Mouse (Mus musculus): ENCODE results near the gene Slc6a16. TPM values are rescaled to one million over a fixed set of nuclear protein-coding genes. Genes with fewer than 3 reads are reported as not detected.
"Not testable (repeated sequence)": the region's sequence is repeated elsewhere in the genome, so short reads cannot be mapped to it uniquely, and the experiment has no call there.

The Slc6a16 gene
- polyA plus RNA-seq, 1 experiment from 2014 or later = not detected

DNA sequence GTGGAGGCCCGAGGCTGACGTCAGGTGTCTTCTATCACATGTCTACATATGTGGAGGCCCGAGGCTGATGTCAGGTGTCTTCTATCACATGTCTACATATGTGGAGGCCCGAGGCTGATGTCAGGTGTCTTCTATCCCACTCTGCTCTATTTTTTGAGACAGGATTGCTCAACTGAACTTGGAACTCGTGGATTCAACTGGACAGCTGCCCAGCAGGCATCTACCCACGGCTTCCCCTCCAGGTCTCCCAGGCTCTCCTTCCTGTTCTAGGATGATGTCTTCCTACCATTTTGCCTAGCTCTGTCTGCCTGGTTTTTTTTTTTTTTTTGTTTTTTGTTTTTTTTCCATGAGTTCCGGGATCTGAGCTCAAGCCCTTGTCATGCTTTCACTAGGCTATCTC is 14.9 kb downstream of the Slc6a16 start:
- WGBS = 87% methylated on average over 5 of the region's 7 CpGs
- not testable (repeated sequence) for H3K9ac ChIP-seq (ENCODE audit: low read length)

DNA sequence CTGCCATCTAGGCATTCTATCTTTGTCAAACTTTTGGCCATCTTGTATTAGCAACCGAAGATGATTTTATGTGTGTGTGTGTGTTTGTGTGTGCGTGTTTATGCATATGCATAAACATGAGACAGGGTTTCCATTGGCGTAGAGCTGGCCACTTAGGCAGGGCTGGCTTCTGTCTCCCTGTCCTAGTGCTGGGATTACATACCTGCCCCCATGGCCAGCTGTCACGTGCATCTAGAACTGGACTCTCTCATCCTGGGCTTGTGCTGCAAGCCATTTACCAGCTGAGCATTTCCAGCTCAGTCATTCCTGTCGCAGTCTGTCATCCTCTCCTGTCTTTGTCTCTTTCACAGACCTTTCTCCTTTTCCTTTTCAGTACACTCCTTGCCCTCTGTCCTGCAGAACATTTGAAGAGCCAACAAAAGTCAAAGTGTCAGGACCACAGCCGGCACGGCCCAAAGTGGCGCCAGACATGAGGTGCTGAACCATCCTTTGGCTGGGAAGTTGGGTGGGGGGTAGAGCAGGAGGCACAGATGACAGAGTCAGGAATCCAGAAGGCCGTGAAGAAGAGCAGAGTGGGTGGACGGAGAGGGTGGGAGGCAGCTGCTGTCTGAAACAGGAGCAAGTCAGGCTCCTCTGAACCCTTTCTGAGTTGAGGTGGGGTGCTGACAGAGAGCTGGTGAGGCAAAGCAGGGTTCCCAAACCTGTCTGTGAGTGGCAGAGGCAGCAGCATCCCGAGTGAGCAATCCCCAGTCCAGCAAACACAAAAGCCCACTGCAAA is 16.4 kb downstream of the Slc6a16 start:
- peak; percentile 38 for DNase-seq (ENCODE audit: low spot score)
- 68% methylated on average over 11 of the region's 11 CpGs for WGBS

More for the DNA sequence above, 14.9 kb downstream of the Slc6a16 start:
- H3K9me3 ChIP-seq (ENCODE audit: control insufficient read depth, low read length); H3K4me2 ChIP-seq (ENCODE audit: low read depth, low read length, severe bottlenecking); H3K27ac ChIP-seq (ENCODE audit: low read depth, low read length); ATAC-seq (replicated peaks; ENCODE audit: low FRiP score); H3K36me3 ChIP-seq (ENCODE audit: control insufficient read depth, insufficient read depth, low read length); H3K4me3 ChIP-seq (ENCODE audit: low read depth, low read length); H3K27me3 ChIP-seq (ENCODE audit: control insufficient read depth, insufficient read depth, low read length); H3K4me1 ChIP-seq (replicated peaks; ENCODE audit: control insufficient read depth, insufficient read depth, low read length): not testable (repeated sequence)
- DNase-seq (ENCODE audit: low spot score) = peak; percentile 20

DNA sequence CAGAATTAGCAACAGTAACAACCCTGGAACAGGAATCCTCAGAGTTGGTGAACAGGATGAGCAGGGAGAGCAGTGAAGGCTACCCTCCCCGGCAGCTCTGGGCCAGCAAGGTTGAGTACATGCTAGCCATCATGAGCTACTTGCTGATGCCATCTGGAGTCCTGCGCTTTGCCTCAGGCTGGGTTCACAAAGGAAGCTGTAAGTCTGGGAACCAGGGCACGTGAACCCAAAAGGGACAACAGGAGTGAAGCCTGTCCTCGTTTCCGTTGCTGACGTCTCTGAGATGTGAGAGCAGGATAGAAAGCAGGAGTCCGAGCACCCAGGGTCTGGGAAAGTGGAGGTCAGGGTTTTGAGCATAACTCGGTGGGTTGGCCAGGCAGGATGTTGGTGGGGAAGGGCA is 18.4 kb downstream of the Slc6a16 start:
- Histone ChIP-seq H3K4me1 (replicated peaks; ENCODE audit: control insufficient read depth, insufficient read depth, low read length) (no peaks in the 10 kb centered on the region), H3K27me3 (ENCODE audit: control insufficient read depth, insufficient read depth, low read length) (no peaks in the 10 kb centered on the region), H3K9me3 (ENCODE audit: control insufficient read depth, low read length) (no peaks in the 10 kb centered on the region), H3K4me3 (ENCODE audit: low read depth, low read length) (no peak overlapping the region), H3K27ac (ENCODE audit: low read depth, low read length) (no peak overlapping the region), H3K36me3 (ENCODE audit: control insufficient read depth, insufficient read depth, low read length) (no peaks in the 10 kb centered on the region), H3K9ac (ENCODE audit: low read length) (no peak overlapping the region), H3K4me2 (ENCODE audit: low read depth, low read length, severe bottlenecking) (no peak overlapping the region)
- peak; percentile 42 for DNase-seq (ENCODE audit: low spot score)
- ATAC-seq (replicated peaks; ENCODE audit: low FRiP score) = no peak
- WGBS = 89% methylated on average over 8 of the region's 8 CpGs

More for the DNA sequence above, 16.4 kb downstream of the Slc6a16 start:
- Histone ChIP-seq H3K9ac (ENCODE audit: low read length) (no peak overlapping the region), H3K27ac (ENCODE audit: low read depth, low read length) (no peak overlapping the region), H3K4me1 (replicated peaks; ENCODE audit: control insufficient read depth, insufficient read depth, low read length) (no peaks in the 10 kb centered on the region), H3K36me3 (ENCODE audit: control insufficient read depth, insufficient read depth, low read length) (no peaks in the 10 kb centered on the region), H3K4me2 (ENCODE audit: low read depth, low read length, severe bottlenecking) (no peak overlapping the region), H3K4me3 (ENCODE audit: low read depth, low read length) (no peak overlapping the region), H3K27me3 (ENCODE audit: control insufficient read depth, insufficient read depth, low read length) (no peaks in the 10 kb centered on the region), H3K9me3 (ENCODE audit: control insufficient read depth, low read length) (no peaks in the 10 kb centered on the region)
- ATAC-seq (replicated peaks; ENCODE audit: low FRiP score) = no peak

DNA sequence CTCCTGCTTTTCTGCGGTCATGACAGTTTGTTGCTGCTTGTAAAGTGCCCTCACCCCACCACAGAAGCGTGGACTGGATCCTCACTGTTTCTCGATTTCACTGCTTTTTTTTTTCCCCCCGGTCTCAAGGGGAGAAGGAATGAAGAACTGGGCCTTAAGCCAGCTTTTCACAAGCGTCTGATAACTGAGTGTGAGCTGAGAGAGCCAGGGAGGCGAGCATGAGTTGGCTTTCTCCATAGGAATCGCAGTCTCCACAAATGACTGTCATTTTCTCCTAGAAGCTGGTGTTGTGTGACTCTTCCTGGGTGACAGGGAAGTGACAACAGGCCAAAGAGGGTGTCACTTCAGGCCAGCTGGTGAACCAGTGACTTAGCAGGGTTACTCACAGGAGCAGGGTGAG is 21.4 kb downstream of the Slc6a16 start:
- H3K9ac ChIP-seq (ENCODE audit: low read length) = no peak overlapping the region

GRCm38 (mm10) chr7:45263006-45263607 is 22.2 kb downstream of the Slc6a16 start:
- no peak overlapping the region for H3K9ac ChIP-seq (ENCODE audit: low read length)
- no peak overlapping the region for H3K27ac ChIP-seq (ENCODE audit: low read depth, low read length)
- no peak overlapping the region for H3K4me3 ChIP-seq (ENCODE audit: low read depth, low read length)
- DNase-seq (ENCODE audit: low spot score) (peak; percentile 34), ATAC-seq (replicated peaks; ENCODE audit: low FRiP score) (no peak)
- no peak overlapping the region for H3K4me2 ChIP-seq (ENCODE audit: low read depth, low read length, severe bottlenecking)
- H3K4me1 ChIP-seq (replicated peaks; ENCODE audit: control insufficient read depth, insufficient read depth, low read length) = no peaks in the 10 kb centered on the region
- H3K36me3 ChIP-seq (ENCODE audit: control insufficient read depth, insufficient read depth, low read length) = no peaks in the 10 kb centered on the region
- H3K9me3 ChIP-seq (ENCODE audit: control insufficient read depth, low read length) = no peaks in the 10 kb centered on the region
- H3K27me3 ChIP-seq (ENCODE audit: control insufficient read depth, insufficient read depth, low read length) = no peaks in the 10 kb centered on the region
- WGBS = 77% methylated on average over 7 of the region's 7 CpGs

More for the DNA sequence above, 21.4 kb downstream of the Slc6a16 start:
- H3K4me3 ChIP-seq (ENCODE audit: low read depth, low read length) = no peak overlapping the region
- H3K9me3 ChIP-seq (ENCODE audit: control insufficient read depth, low read length) = no peaks in the 10 kb centered on the region
- ATAC-seq (replicated peaks; ENCODE audit: low FRiP score) = no peak
- H3K4me2 ChIP-seq (ENCODE audit: low read depth, low read length, severe bottlenecking) = no peak overlapping the region
- H3K27me3 ChIP-seq (ENCODE audit: control insufficient read depth, insufficient read depth, low read length) = no peaks in the 10 kb centered on the region
- 82% methylated on average over 7 of the region's 7 CpGs for WGBS
- no peak for DNase-seq (ENCODE audit: low spot score)
- no peak overlapping the region for H3K27ac ChIP-seq (ENCODE audit: low read depth, low read length)
- no peaks in the 10 kb centered on the region for H3K4me1 ChIP-seq (replicated peaks; ENCODE audit: control insufficient read depth, insufficient read depth, low read length)
- H3K36me3 ChIP-seq (ENCODE audit: control insufficient read depth, insufficient read depth, low read length) = no peaks in the 10 kb centered on the region

- peak; percentile 26 for DNase-seq (ENCODE audit: low spot score)
- 83% methylated on average over 3 of the region's 3 CpGs for WGBS
- H3K4me3 ChIP-seq (ENCODE audit: low read depth, low read length) = no peak overlapping the region
- no peaks in the 10 kb centered on the region for H3K27me3 ChIP-seq (ENCODE audit: control insufficient read depth, insufficient read depth, low read length)
- no peaks in the 10 kb centered on the region for H3K36me3 ChIP-seq (ENCODE audit: control insufficient read depth, insufficient read depth, low read length)
- no peak overlapping the region for H3K27ac ChIP-seq (ENCODE audit: low read depth, low read length)
- H3K4me2 ChIP-seq (ENCODE audit: low read depth, low read length, severe bottlenecking) = no peak overlapping the region
- no peaks in the 10 kb centered on the region for H3K9me3 ChIP-seq (ENCODE audit: control insufficient read depth, low read length)
- no peak for ATAC-seq (replicated peaks; ENCODE audit: low FRiP score)
- no peak overlapping the region for H3K9ac ChIP-seq (ENCODE audit: low read length)
- no peaks in the 10 kb centered on the region for H3K4me1 ChIP-seq (replicated peaks; ENCODE audit: control insufficient read depth, insufficient read depth, low read length)
Observed at GRCm38 (mm10) chr7:45264348-45264747, 23.5 kb downstream of the Slc6a16 start.

GRCm38 (mm10) chr7:45265518-45265917 is 24.6 kb downstream of the Slc6a16 start:
- Histone ChIP-seq H3K36me3 (ENCODE audit: control insufficient read depth, insufficient read depth, low read length) (no peaks in the 10 kb centered on the region), H3K9ac (ENCODE audit: low read length) (no peak overlapping the region), H3K4me2 (ENCODE audit: low read depth, low read length, severe bottlenecking) (no peak overlapping the region), H3K27ac (ENCODE audit: low read depth, low read length) (no peak overlapping the region), H3K27me3 (ENCODE audit: control insufficient read depth, insufficient read depth, low read length) (no peaks in the 10 kb centered on the region), H3K4me1 (replicated peaks; ENCODE audit: control insufficient read depth, insufficient read depth, low read length) (no peaks in the 10 kb centered on the region), H3K9me3 (ENCODE audit: control insufficient read depth, low read length) (no peaks in the 10 kb centered on the region), H3K4me3 (ENCODE audit: low read depth, low read length) (no peak overlapping the region)
- ATAC-seq (replicated peaks; ENCODE audit: low FRiP score) (no peak), DNase-seq (ENCODE audit: low spot score) (peak; percentile 23)
- 82% methylated on average over 1 of the region's 1 CpGs for WGBS

- 0 out of 2 replicates have a peak overlapping the region, but pooled peaks have one; percentile 31 for H3K27ac ChIP-seq (ENCODE audit: low read depth, low read length)
- no peak overlapping the region for H3K4me2 ChIP-seq (ENCODE audit: low read depth, low read length, severe bottlenecking)
- H3K4me3 ChIP-seq (ENCODE audit: low read depth, low read length) = no peak overlapping the region
- H3K36me3 ChIP-seq (ENCODE audit: control insufficient read depth, insufficient read depth, low read length) = no peaks in the 10 kb centered on the region
- H3K4me1 ChIP-seq (replicated peaks; ENCODE audit: control insufficient read depth, insufficient read depth, low read length) = no peaks in the 10 kb centered on the region
- DNase-seq (ENCODE audit: low spot score) (no peak), ATAC-seq (replicated peaks; ENCODE audit: low FRiP score) (0 out of 2 replicates have a peak, but pooled peaks have one; percentile 15)
- H3K27me3 ChIP-seq (ENCODE audit: control insufficient read depth, insufficient read depth, low read length) = no peaks in the 10 kb centered on the region
- H3K9ac ChIP-seq (ENCODE audit: low read length) = no peak overlapping the region
- H3K9me3 ChIP-seq (ENCODE audit: control insufficient read depth, low read length) = no peaks in the 10 kb centered on the region; the same call in 1 of the 2 replicates
- WGBS = 49% methylated on average over 10 of the region's 10 CpGs
Observed at GRCm38 (mm10) chr7:45272786-45273412, 32.0 kb downstream of the Slc6a16 start.

All from forebrain, embryonic 11.5 days (tissue).